9 mouse cellular contexts compared by ENCODE assay signal in genomic region chr10:95183051-95183450, GRCm38 (mm10).
A peak's percentile ranks its signal among the peaks of the same experiment; 100 is the strongest.
DNase-seq lines count a peak whose midpoint lies in the region; ATAC-seq lines count a peak whose summit lies in the region.
"Had no signal": no experiment of that assay in that cellular context is flagged by ENCODE, and none has a peak within 500 bp of the region (broad histone marks: within the 10 kb centered on the region; RNA-seq: fewer than 3 reads in every experiment).

No protein-coding gene starts in this region.

- H3K36me3 ChIP-seq in heart, embryonic 11.5 days (ENCODE audit: control insufficient read depth, insufficient read depth, low read length): no peaks in the 10 kb centered on the region
- H3K36me3 ChIP-seq in embryonic facial prominence, embryonic 14.5 days (ENCODE audit: control insufficient read depth, insufficient read depth, low read length): no peaks in the 10 kb centered on the region
- H3K36me3 ChIP-seq in midbrain, embryonic 11.5 days (ENCODE audit: control insufficient read depth, insufficient read depth, low read length): no peaks in the 10 kb centered on the region
- H3K36me3 ChIP-seq in intestine, embryonic 16.5 days (ENCODE audit: control insufficient read depth, insufficient read depth, low read length): no peaks in the 10 kb centered on the region
- H3K36me3 ChIP-seq: limb, embryonic 13.5 days had no signal

- no peaks in the 10 kb centered on the region for H3K27me3 ChIP-seq in heart, embryonic 11.5 days (ENCODE audit: control insufficient read depth, insufficient read depth, low read length)
- no peaks in the 10 kb centered on the region for H3K27me3 ChIP-seq in embryonic facial prominence, embryonic 14.5 days (replicated peaks; ENCODE audit: control insufficient read depth, insufficient read depth, low read length)
- H3K27me3 ChIP-seq in midbrain, embryonic 11.5 days (ENCODE audit: control insufficient read depth, insufficient read depth, low read length): no peaks in the 10 kb centered on the region
- H3K27me3 ChIP-seq in intestine, embryonic 16.5 days (replicated peaks; ENCODE audit: control insufficient read depth, insufficient read depth, low read length): no peaks in the 10 kb centered on the region
- H3K27me3 ChIP-seq: limb, embryonic 13.5 days had no signal

- DNase-seq in heart, adult 18-20 months: peak; percentile 79 to 84
- DNase-seq in NIH3T3 (ENCODE audit: low read depth): peak; percentile 98
- peak; percentile 88 for DNase-seq in embryonic facial prominence, embryonic 14.5 days (ENCODE audit: low spot score)
- DNase-seq in kidney, postnatal 10 days: peak; percentile 73
- DNase-seq in lung, postnatal 25 days (ENCODE audit: low spot score): peak; percentile 83
- DNase-seq in midbrain, embryonic 11.5 days (ENCODE audit: low spot score, missing footprints): no peak

- H3K4me3 ChIP-seq in heart, embryonic 11.5 days (ENCODE audit: low read depth, low read length): no peak overlapping the region
- no peak overlapping the region for H3K4me3 ChIP-seq in embryonic facial prominence, embryonic 14.5 days (ENCODE audit: low read depth, low read length)
- H3K4me3 ChIP-seq in midbrain, embryonic 11.5 days (ENCODE audit: low read depth, low read length): no peak overlapping the region
- H3K4me3 ChIP-seq in intestine, embryonic 16.5 days (ENCODE audit: low read length): no peak overlapping the region
- H3K4me3 ChIP-seq: limb, embryonic 13.5 days had no signal

- no peak overlapping the region for H3K27ac ChIP-seq in heart, embryonic 11.5 days (ENCODE audit: low read depth, low read length)
- no peak overlapping the region for H3K27ac ChIP-seq in embryonic facial prominence, embryonic 14.5 days (replicated peaks; ENCODE audit: low read depth, low read length)
- no peak overlapping the region for H3K27ac ChIP-seq in midbrain, embryonic 11.5 days (ENCODE audit: low read depth, low read length)
- no peak overlapping the region for H3K27ac ChIP-seq in intestine, embryonic 16.5 days (ENCODE audit: low read length)
- H3K27ac ChIP-seq: limb, embryonic 13.5 days had no signal

- H3K9me3 ChIP-seq in heart, embryonic 11.5 days (replicated peaks; ENCODE audit: control insufficient read depth, low read length): peaks cover 3% of the 10 kb centered on the region; the same call in 1 of the 2 replicates
- H3K9me3 ChIP-seq in embryonic facial prominence, embryonic 14.5 days (ENCODE audit: control insufficient read depth, low read length): no peaks in the 10 kb centered on the region
- no peaks in the 10 kb centered on the region for H3K9me3 ChIP-seq in midbrain, embryonic 11.5 days (ENCODE audit: control insufficient read depth, low read length)
- no peaks in the 10 kb centered on the region; the same call in 1 of the 2 replicates for H3K9me3 ChIP-seq in intestine, embryonic 16.5 days (ENCODE audit: control insufficient read depth, low read length)

- H3K9ac ChIP-seq in heart, embryonic 11.5 days (ENCODE audit: low read depth, low read length): no peak overlapping the region
- H3K9ac ChIP-seq in embryonic facial prominence, embryonic 14.5 days (ENCODE audit: low read depth, low read length): no peak overlapping the region
- no peak overlapping the region for H3K9ac ChIP-seq in midbrain, embryonic 11.5 days (ENCODE audit: low read length)
- H3K9ac ChIP-seq in intestine, embryonic 16.5 days (ENCODE audit: low read depth, low read length): no peak overlapping the region
- H3K9ac ChIP-seq: limb, embryonic 13.5 days had no signal

- no peak for ATAC-seq in heart, embryonic 11.5 days (replicated peaks; ENCODE audit: insufficient number of reproducible peaks, low FRiP score, low TSS enrichment)
- peak; percentile 71; the same call in 1 of the 2 replicates for ATAC-seq in embryonic facial prominence, embryonic 14.5 days (ENCODE audit: low read depth)
- ATAC-seq in midbrain, embryonic 11.5 days (ENCODE audit: low FRiP score): no peak
- ATAC-seq in intestine, embryonic 16.5 days: no peak

- no peak overlapping the region for H3K4me2 ChIP-seq in heart, embryonic 11.5 days
- no peak overlapping the region for H3K4me2 ChIP-seq in embryonic facial prominence, embryonic 14.5 days (ENCODE audit: low read depth, low read length)
- no peak overlapping the region for H3K4me2 ChIP-seq in midbrain, embryonic 11.5 days
- H3K4me2 ChIP-seq in intestine, embryonic 16.5 days (ENCODE audit: low read depth, low read length): no peak overlapping the region
- H3K4me2 ChIP-seq: limb, embryonic 13.5 days had no signal

- 75% methylated on average over 4 of the region's 4 CpGs for WGBS in heart, embryonic 11.5 days (ENCODE audit: insufficient replicate concordance)
- 32% methylated on average over 4 of the region's 4 CpGs for WGBS in embryonic facial prominence, embryonic 14.5 days
- 87% methylated on average over 4 of the region's 4 CpGs for WGBS in midbrain, embryonic 11.5 days
- 43% methylated on average over 4 of the region's 4 CpGs for WGBS in intestine, embryonic 16.5 days

- no peaks in the 10 kb centered on the region for H3K4me1 ChIP-seq in heart, embryonic 11.5 days (ENCODE audit: control insufficient read depth, insufficient read depth, low read length)
- H3K4me1 ChIP-seq in embryonic facial prominence, embryonic 14.5 days (ENCODE audit: control insufficient read depth, insufficient read depth, low read length): no peaks in the 10 kb centered on the region; the same call in 1 of the 2 replicates
- no peaks in the 10 kb centered on the region for H3K4me1 ChIP-seq in midbrain, embryonic 11.5 days (ENCODE audit: control insufficient read depth, insufficient read depth, low read length)
- no peaks in the 10 kb centered on the region for H3K4me1 ChIP-seq in intestine, embryonic 16.5 days (ENCODE audit: control insufficient read depth, insufficient read depth, low read length)
